Mouse (Mus musculus): ENCODE data around the gene Rgr. TPM values are rescaled to one million over a fixed set of nuclear protein-coding genes. Genes with fewer than 3 reads are reported as not detected.
"Not testable (repeated sequence)": the region's sequence is repeated elsewhere in the genome, so short reads cannot be mapped to it uniquely, and the experiment has no call there.

The Rgr gene
- total RNA-seq, 2 experiments from 2014 or later, result not detected

DNA sequence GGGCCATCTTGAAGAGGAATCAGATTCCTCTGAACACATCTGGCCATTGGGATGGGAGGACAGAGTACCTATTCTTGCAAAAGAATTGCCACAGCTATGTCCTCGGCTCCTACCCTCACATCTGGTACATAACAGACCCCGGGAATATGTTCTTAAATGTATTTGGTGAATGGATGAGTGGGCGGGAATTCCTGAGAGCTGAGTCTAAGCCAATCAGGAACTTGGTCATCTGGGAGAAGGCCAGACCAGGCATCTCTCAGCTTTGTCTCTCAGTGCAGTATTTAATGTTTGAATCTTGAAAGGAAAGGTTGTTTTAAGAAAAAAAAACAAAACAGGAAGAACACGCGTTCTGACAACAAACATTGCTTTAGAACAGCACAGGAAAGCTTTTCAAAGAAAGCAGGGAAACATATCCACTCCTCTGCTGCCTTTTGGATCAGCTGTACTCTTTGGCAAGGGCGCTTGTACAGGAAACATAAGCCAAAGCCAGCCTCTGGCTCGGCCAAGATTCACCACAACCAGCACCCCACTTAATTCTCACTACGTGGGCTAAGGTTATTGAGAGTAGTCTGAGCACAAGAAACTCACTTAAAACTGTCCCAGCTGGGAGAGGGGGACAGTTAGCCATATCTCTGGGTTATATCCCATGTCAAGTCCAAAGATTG is 45.2 kb downstream of the Rgr start:
- DNase-seq (ENCODE audit: low spot score in 2 of 2), result peak in 1 of 2 experiments; percentile 40

GRCm38 (mm10) chr14:37002852-37003251 is 45.9 kb downstream of the Rgr start:
- DNase-seq (ENCODE audit: low spot score in 2 of 2), result no peak

GRCm38 (mm10) chr14:37000780-37001179 is 48.0 kb downstream of the Rgr start:
- not testable (repeated sequence) for DNase-seq (ENCODE audit: low spot score in 2 of 2)

- no peak for DNase-seq (ENCODE audit: low spot score in 2 of 2)
Observed at GRCm38 (mm10) chr14:36989784-36990183, 59.0 kb downstream of the Rgr start.

- DNase-seq (ENCODE audit: low spot score in 2 of 2), result no peak
Observed at GRCm38 (mm10) chr14:36985693-36986092, 63.1 kb downstream of the Rgr start.

Other genes with a start within 250 kb of the Rgr start
- 10 to 100 TPM; 88.7 to 93.3 TPM for gene Ccser2, start 80.2 kb downstream of the Rgr start, total RNA-seq (2021)
- gene Lrit1, start 5.9 kb upstream of the Rgr start, total RNA-seq (2021), result not detected
- not detected for gene Lrit2, start 19.0 kb upstream of the Rgr start, total RNA-seq (2021)
- gene Cdhr1, start 49.4 kb upstream of the Rgr start, total RNA-seq (2021), result 10 to 100 TPM; 12.6 to 13.1 TPM
- under 1 TPM in 1 of 2 experiments, not detected in 1; 0.60 TPM for gene 2610528A11Rik, start 65.1 kb upstream of the Rgr start, total RNA-seq (2021)
- 100 to 1,000 TPM; 315 to 326 TPM for gene Ghitm, start 86.3 kb upstream of the Rgr start, total RNA-seq (2021)

Data from layer of hippocampus, postnatal 14 days (tissue).